Comparison of ENCODE assay signal across 24 mouse cellular contexts in the genomic region with DNA sequence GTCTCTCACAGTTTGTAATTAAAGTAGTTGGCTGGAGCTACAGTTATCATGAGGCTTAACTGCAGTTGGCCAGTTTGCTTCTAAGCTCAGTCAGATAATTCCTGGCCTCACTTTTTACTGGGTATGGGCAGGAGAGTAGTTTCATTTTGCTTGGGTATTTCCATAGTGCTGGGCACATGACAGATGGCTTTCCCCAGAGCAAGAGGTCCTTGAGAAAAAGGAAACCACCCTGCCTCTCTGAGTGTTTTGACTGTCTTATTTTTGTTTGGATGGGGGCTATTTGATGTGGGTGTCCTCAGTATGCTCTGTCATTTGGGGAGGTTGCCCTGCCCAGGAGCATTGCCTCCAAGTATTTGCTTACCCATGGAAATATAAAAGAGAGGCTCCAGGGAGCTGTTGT. TPM values are rescaled to one million over a fixed set of nuclear protein-coding genes. Genes with fewer than 3 reads are reported as not detected.
DNase-seq lines count a peak whose midpoint lies in the region; ATAC-seq and TF ChIP-seq lines count a peak whose summit lies in the region.
"Had no signal": no experiment of that assay in that cellular context is flagged by ENCODE, and none has a peak within 500 bp of the region (broad histone marks: within the 10 kb centered on the region; RNA-seq: fewer than 3 reads in every experiment).

No protein-coding gene starts in this region.

- no peaks in the 10 kb centered on the region for H3K4me1 ChIP-seq in heart, embryonic 11.5 days (ENCODE audit: control insufficient read depth, insufficient read depth, low read length)
- H3K4me1 ChIP-seq in CH12.LX (ENCODE audit: control insufficient read depth in 1 of 2, insufficient read depth in 2 of 2) = peaks cover 5 to 28% of the 10 kb centered on the region in 2 experiments; a peak in 3 of 4 replicates
- H3K4me1 ChIP-seq in midbrain, embryonic 10.5 days = no peaks in the 10 kb centered on the region
- H3K4me1 ChIP-seq in forebrain, postnatal 0 days (ENCODE audit: insufficient read depth) = no peaks in the 10 kb centered on the region

- H3K9ac ChIP-seq in heart, embryonic 11.5 days (ENCODE audit: low read depth, low read length) = no peak overlapping the region
- H3K9ac ChIP-seq in CH12.LX (ENCODE audit: insufficient read depth, low read depth) = peak overlapping the region; percentile 44; the same call in 1 of the 2 replicates
- H3K9ac ChIP-seq in forebrain, postnatal 0 days = no peak overlapping the region

- in situ Hi-C loops in CH12.LX (cut with MboI; ENCODE audit: low pct_ligation_motif_present, low pct_unique_long_range_greater_than_20kb, low sequenced_read_pairs) = no loop called here

- no peak for TF ChIP-seq POLR2A in CH12.LX (IDR thresholded peaks at IDR 0.05; ENCODE audit: low read depth, low read length)

- DNase-seq in heart, adult 11 months = peak; percentile 63
- peak; percentile 14 for DNase-seq in A20 (ENCODE audit: low read depth, low spot score)
- peak; percentile 37 for DNase-seq in CH12.LX (ENCODE audit: extremely low read depth)
- peak; percentile 10 for DNase-seq in induced T-regulatory cell, adult 2 months (ENCODE audit: low read depth)
- no peak for DNase-seq in neural tube, embryonic 10.5 days (ENCODE audit: extremely low spot score, low spot score)
- DNase-seq in midbrain, embryonic 10.5 days (ENCODE audit: low spot score) = no peak
- DNase-seq in forebrain, postnatal 0 days = no peak
- DNase-seq: adrenal gland, adult 2 months; adrenal gland, adult 8-10 months; adrenal gland, postnatal 10 days; adrenal gland, postnatal 14 days; adrenal gland, postnatal 25 days; adrenal gland, postnatal 36 days; B cell, adult 2 months; cerebellum, adult 11 months; cerebellum, adult 11-12 months; cerebellum, adult 18-20 months; cerebellum, adult 2 months had no signal

- ATAC-seq in heart, embryonic 11.5 days (replicated peaks; ENCODE audit: insufficient number of reproducible peaks, low FRiP score, low TSS enrichment) = no peak
- no peak for ATAC-seq in forebrain, postnatal 0 days
- ATAC-seq: activated CD4-positive, CD25-positive, alpha-beta regulatory T cell, adult 4 months; CD4-positive, CD25-positive, alpha-beta regulatory T cell, adult 4 months; Patski had no signal

- TF ChIP-seq RAD21 in CH12.LX (IDR thresholded peaks at IDR 0.05; ENCODE audit: low read depth, low read length) = no peak

- 0 out of 2 replicates have a peak, but pooled peaks have one; percentile 32 for TF ChIP-seq EP300 in CH12.LX (IDR thresholded peaks at IDR 0.05; ENCODE audit: low read length)

- no peaks in the 10 kb centered on the region for H3K27me3 ChIP-seq in heart, embryonic 11.5 days (ENCODE audit: control insufficient read depth, insufficient read depth, low read length)
- no peaks in the 10 kb centered on the region for H3K27me3 ChIP-seq in CH12.LX (replicated peaks)
- H3K27me3 ChIP-seq in midbrain, embryonic 10.5 days (ENCODE audit: low read depth, poor library complexity, severe bottlenecking) = no peaks in the 10 kb centered on the region
- no peaks in the 10 kb centered on the region for H3K27me3 ChIP-seq in forebrain, postnatal 0 days (ENCODE audit: insufficient read depth, low read length)
- H3K27me3 ChIP-seq: Patski had no signal

- H3K9me3 ChIP-seq in heart, embryonic 11.5 days (replicated peaks; ENCODE audit: control insufficient read depth, low read length) = no peaks in the 10 kb centered on the region
- H3K9me3 ChIP-seq in CH12.LX (replicated peaks; ENCODE audit: low read length) = no peaks in the 10 kb centered on the region
- no peaks in the 10 kb centered on the region for H3K9me3 ChIP-seq in midbrain, embryonic 10.5 days (replicated peaks)
- no peaks in the 10 kb centered on the region for H3K9me3 ChIP-seq in forebrain, postnatal 0 days (ENCODE audit: low read length)
- H3K9me3 ChIP-seq: G1E had no signal

- no peak overlapping the region for H3K4me2 ChIP-seq in heart, embryonic 11.5 days
- H3K4me2 ChIP-seq in CH12.LX (ENCODE audit: insufficient read depth, low read depth, poor library complexity, severe bottlenecking) = peak overlapping the region; percentile 59
- H3K4me2 ChIP-seq in forebrain, postnatal 0 days (ENCODE audit: low read depth) = no peak overlapping the region

- TF ChIP-seq CTCF in CH12.LX (conservative IDR thresholded peaks at IDR 0.05 in 1 of 2, IDR thresholded peaks at IDR 0.05 in 1 of 2; ENCODE audit: low read depth in 2 of 2, low read length in 2 of 2) = no peak
- TF ChIP-seq CTCF in forebrain, postnatal 0 days (IDR thresholded peaks at IDR 0.05; ENCODE audit: low read depth) = no peak

- no peaks in the 10 kb centered on the region for H3K79me2 ChIP-seq in CH12.LX (replicated peaks; ENCODE audit: control insufficient read depth, extremely low read depth, insufficient read depth, poor library complexity, severe bottlenecking)

- H3K4me3 ChIP-seq in heart, embryonic 11.5 days (ENCODE audit: low read depth, low read length) = no peak overlapping the region
- H3K4me3 ChIP-seq in CH12.LX (replicated peaks in 1 of 3; ENCODE audit: low read depth in 2 of 3, low read length in 2 of 3, poor library complexity in 1 of 3) = no peak overlapping the region
- H3K4me3 ChIP-seq in midbrain, embryonic 10.5 days = no peak overlapping the region
- no peak overlapping the region for H3K4me3 ChIP-seq in forebrain, postnatal 0 days (ENCODE audit: low read depth, low read length)

- dilution Hi-C loops in CH12.LX (cut with MboI; ENCODE audit: extremely low pct_ligation_motif_present, extremely low pct_unique_long_range_greater_than_20kb, low sequenced_read_pairs) = no loop called here

- peaks cover 4% of the 10 kb centered on the region; the same call in 1 of the 2 replicates for H3K36me3 ChIP-seq in heart, embryonic 11.5 days (ENCODE audit: control insufficient read depth, insufficient read depth, low read length)
- peaks cover 14 to 40% of the 10 kb centered on the region in 2 experiments for H3K36me3 ChIP-seq in CH12.LX (replicated peaks in 1 of 2; ENCODE audit: control insufficient read depth in 1 of 2, insufficient read depth in 1 of 2, low read length in 1 of 2)
- peaks cover 85% of the 10 kb centered on the region for H3K36me3 ChIP-seq in midbrain, embryonic 10.5 days
- H3K36me3 ChIP-seq in forebrain, postnatal 0 days (ENCODE audit: insufficient read depth) = peaks cover 25% of the 10 kb centered on the region

- no peak overlapping the region for H3K27ac ChIP-seq in heart, embryonic 11.5 days (ENCODE audit: low read depth, low read length)
- peak overlapping the region; percentile 34; the same call in 1 of the 2 replicates for H3K27ac ChIP-seq in CH12.LX (ENCODE audit: insufficient read depth, low read depth)
- H3K27ac ChIP-seq in midbrain, embryonic 10.5 days (replicated peaks) = no peak overlapping the region
- H3K27ac ChIP-seq in forebrain, postnatal 0 days (ENCODE audit: low read depth, low read length) = no peak overlapping the region

TF ChIP-seq in CH12.LX, 34 proteins besides CTCF, POLR2A, EP300 and RAD21:
- peak; percentile 50 for TF ChIP-seq BHLHE40 (IDR thresholded peaks at IDR 0.05; ENCODE audit: low read depth, low read length)
- TF ChIP-seq CHD1 (IDR thresholded peaks at IDR 0.05; ENCODE audit: low read depth, low read length) = no peak
- no peak for TF ChIP-seq MYC (IDR thresholded peaks at IDR 0.05; ENCODE audit: low read depth, low read length)
- TF ChIP-seq IRF4 (IDR thresholded peaks at IDR 0.05; ENCODE audit: low read depth, low read length) = peak; percentile 52; the same call in 1 of the 2 replicates

RNA-seq across cellular contexts. Expression of a gene that starts 32.1 kb away (rescaled TPM):
- polyA plus RNA-seq in heart, embryonic 11.5 days (2014; fragmentation: Nextera tagmentation; extraction: Ambion mirVana) = 12.5 and 13.6 TPM in 2 replicates
- total RNA-seq in CH12.LX (2012; rRNA removed) = 35.1 and 44.0 TPM in 2 replicates
- total RNA-seq in CH12.LX (2014; rRNA removed) = 25.0 and 28.7 TPM in 2 replicates
- 36.6 and 37.2 TPM in 2 replicates for polyA plus RNA-seq in CH12.LX (2012; ENCODE audit: insufficient read length, low read depth)
- 26.1 and 27.1 TPM in 2 replicates for polyA plus RNA-seq in midbrain, embryonic 10.5 days (2016; fragmentation: Nextera tagmentation; extraction: Ambion mirVana)
- total RNA-seq in forebrain, postnatal 0 days (2014; rRNA removed) = 33.5 and 41.1 TPM in 2 replicates
- polyA plus RNA-seq in forebrain, postnatal 0 days (2015; fragmentation: Nextera tagmentation; extraction: Ambion mirVana) = 53.2 and 53.7 TPM in 2 replicates

RNA-seq across cellular contexts. Expression of a gene that starts 32.3 kb away (rescaled TPM):
- 0.93 and 2.0 TPM in 2 replicates for polyA plus RNA-seq in heart, embryonic 11.5 days (2014; fragmentation: Nextera tagmentation; extraction: Ambion mirVana)
- 1.4 and 1.5 TPM in 2 replicates for total RNA-seq in CH12.LX (2012; rRNA removed)
- total RNA-seq in CH12.LX (2014; rRNA removed) = 0.19 TPM in 1 of 2 replicates, not detected in the other
- 0.45 and 0.89 TPM in 2 replicates for polyA plus RNA-seq in CH12.LX (2012; ENCODE audit: insufficient read length, low read depth)
- polyA plus RNA-seq in midbrain, embryonic 10.5 days (2016; fragmentation: Nextera tagmentation; extraction: Ambion mirVana) = 16.2 and 25.6 TPM in 2 replicates
- 0.10 and 1.8 TPM in 2 replicates for total RNA-seq in forebrain, postnatal 0 days (2014; rRNA removed)
- 1.1 and 1.5 TPM in 2 replicates for polyA plus RNA-seq in forebrain, postnatal 0 days (2015; fragmentation: Nextera tagmentation; extraction: Ambion mirVana)
- total RNA-seq: MEL had no signal
- polyA plus RNA-seq: activated CD4-positive, CD25-positive, alpha-beta regulatory T cell, adult 4 months; CD4-positive, CD25-positive, alpha-beta regulatory T cell, adult 4 months; G1E had no signal

RNA-seq across cellular contexts. Expression of a gene that starts 39.9 kb away (rescaled TPM):
- 0.67 and 0.89 TPM in 2 replicates for polyA plus RNA-seq in heart, embryonic 11.5 days (2014; fragmentation: Nextera tagmentation; extraction: Ambion mirVana)
- total RNA-seq in CH12.LX (2012; rRNA removed) (2.9 and 3.4 TPM in 2 replicates), CH12.LX (2014; rRNA removed) (0.39 and 0.67 TPM in 2 replicates)
- polyA plus RNA-seq in CH12.LX (2012; ENCODE audit: insufficient read length, low read depth) = 3.0 and 5.0 TPM in 2 replicates
- polyA plus RNA-seq in midbrain, embryonic 10.5 days (2016; fragmentation: Nextera tagmentation; extraction: Ambion mirVana) = 4.1 and 5.2 TPM in 2 replicates
- 2.3 and 2.6 TPM in 2 replicates for total RNA-seq in forebrain, postnatal 0 days (2014; rRNA removed)
- polyA plus RNA-seq in forebrain, postnatal 0 days (2015; fragmentation: Nextera tagmentation; extraction: Ambion mirVana) = 2.4 and 3.1 TPM in 2 replicates

RNA-seq across cellular contexts. Expression of a gene that starts 58.6 kb away (rescaled TPM):
- 2.7 and 4.1 TPM in 2 replicates for polyA plus RNA-seq in heart, embryonic 11.5 days (2014; fragmentation: Nextera tagmentation; extraction: Ambion mirVana)
- 4.1 and 5.4 TPM in 2 replicates for total RNA-seq in CH12.LX (2012; rRNA removed)
- 5.0 and 5.5 TPM in 2 replicates for total RNA-seq in CH12.LX (2014; rRNA removed)
- 11.0 and 13.0 TPM in 2 replicates for polyA plus RNA-seq in CH12.LX (2012; ENCODE audit: insufficient read length, low read depth)
- polyA plus RNA-seq in midbrain, embryonic 10.5 days (2016; fragmentation: Nextera tagmentation; extraction: Ambion mirVana) = 58.3 and 70.5 TPM in 2 replicates
- total RNA-seq in forebrain, postnatal 0 days (2014; rRNA removed) = 223 and 225 TPM in 2 replicates
- 129 and 150 TPM in 2 replicates for polyA plus RNA-seq in forebrain, postnatal 0 days (2015; fragmentation: Nextera tagmentation; extraction: Ambion mirVana)

Comparison
In these comparisons a context has a peak if more than half of its experiments do, and no peak if none do; other contexts are left out.
1. DNase-seq: peak in heart, adult 11 months (single experiment), A20 (single experiment), CH12.LX (single experiment) and induced T-regulatory cell, adult 2 months (single experiment); none in neural tube, embryonic 10.5 days (single experiment), midbrain, embryonic 10.5 days (single experiment) and forebrain, postnatal 0 days (single experiment).